Mouse (Mus musculus): ENCODE results near the gene Zfp940. TPM values are rescaled to one million over a fixed set of nuclear protein-coding genes. Genes with fewer than 3 reads are reported as not detected.

The Zfp940 gene
- polyA plus RNA-seq (2012; rRNA removed), result 6.7 and 7.2 TPM in 2 replicates

DNA sequence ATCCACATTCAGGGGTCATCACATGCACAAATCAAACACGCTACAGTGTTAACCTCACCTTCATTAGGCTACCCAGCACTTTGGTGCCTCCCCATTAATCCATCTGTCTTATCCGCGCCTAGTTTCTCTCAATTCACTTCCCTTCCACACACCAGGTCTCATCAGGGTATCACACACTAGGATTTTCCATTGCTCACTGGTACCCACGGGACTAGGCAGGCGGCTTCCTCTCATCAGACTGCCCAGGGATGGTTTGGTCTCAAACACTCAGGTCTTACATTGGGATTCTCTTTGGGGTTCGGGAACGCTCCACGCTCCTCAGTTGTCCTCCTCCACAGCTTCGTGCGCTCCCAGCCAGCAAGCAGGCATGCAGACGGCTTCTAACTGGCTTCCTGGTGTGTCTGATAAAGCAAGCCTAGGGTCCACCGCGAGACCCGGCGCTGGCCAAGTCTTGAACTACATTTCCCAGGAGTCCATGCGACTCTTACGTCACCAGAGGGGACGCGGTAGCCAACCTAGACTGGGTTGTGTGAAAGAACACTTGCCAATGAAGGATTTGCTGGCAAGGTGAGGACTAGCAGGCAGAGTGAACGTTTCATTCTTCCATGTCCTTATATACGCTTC is at the start of gene Zfp940:
Zfp940 (minus strand) TSS at position 451 of the 624 bp plus-strand sequence.

DNA sequence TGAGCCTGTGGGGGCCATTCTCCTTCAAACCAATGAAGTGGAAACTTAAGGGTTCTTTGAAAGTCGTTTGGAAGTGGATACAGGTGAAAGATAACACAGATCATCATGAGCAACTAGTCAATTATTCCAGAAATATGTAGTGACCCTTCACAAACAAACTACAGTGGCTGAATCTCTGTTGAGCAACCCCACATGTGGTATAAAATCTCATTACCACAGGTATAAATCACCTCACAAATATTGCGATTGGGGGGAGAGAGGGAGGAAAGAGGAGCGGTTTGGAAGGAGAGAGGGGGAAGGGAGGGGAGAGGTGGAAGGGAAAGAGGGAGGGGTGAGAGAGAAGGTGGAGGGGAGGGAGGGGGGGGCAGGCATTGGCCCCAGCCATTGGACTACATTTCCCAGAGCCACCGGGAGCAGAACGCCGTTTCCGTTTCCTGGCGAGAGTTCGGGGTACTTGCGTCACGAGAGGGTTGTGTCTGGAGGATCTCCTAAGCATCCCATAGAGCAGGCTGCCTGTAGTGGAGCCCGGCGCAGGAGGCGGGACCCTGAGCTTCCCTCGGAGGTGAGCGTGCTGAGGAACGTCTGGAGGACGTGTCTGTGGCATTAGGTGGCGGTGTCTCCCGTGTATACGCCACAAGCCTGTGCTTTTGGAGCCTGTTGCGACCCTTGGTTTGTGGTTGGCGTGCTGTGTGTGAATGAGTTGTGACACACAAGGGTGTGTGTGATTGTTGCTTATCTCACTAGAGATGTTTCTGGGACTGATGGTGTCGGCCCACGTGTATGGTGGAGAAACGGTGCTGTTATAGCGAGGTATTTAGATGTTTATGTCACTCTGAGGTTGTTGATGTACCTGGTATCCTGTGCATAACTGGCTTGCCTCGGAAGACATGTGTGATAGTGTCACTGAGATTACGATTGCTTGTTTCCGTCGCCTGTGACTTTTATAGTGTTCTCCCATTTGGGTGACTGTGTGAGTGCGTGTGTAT is 6.4 kb upstream of the Zfp940 start, which contains the start of gene Zfp420:
Zfp420 (plus strand) TSS at position 448 of the 986 bp plus-strand sequence.

DNA sequence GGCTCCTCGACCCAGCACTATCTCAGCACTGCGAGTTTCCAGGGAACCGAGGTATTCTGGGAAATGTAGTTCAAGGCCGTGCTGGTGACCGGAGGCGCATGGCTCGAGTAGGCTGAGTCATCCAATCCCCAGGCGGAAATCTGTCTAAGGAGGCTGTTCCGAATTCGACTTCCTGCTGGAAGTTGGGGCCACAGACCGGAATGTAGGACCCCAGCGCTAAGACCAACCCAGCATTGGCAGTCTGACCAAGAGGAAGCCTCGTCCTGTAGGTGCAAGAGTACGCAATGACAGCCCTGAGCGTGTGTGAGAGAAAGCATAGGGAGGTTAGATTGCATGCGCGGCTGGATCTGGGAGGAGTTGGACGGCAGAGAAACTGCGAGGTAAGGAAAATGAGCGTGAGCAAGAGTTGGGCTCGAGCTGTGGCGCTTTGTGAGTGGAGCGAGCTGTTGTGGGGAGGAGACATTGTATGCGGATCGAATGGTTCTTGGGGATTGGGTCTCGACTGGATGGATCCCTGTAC is 37.5 kb downstream of the Zfp940 start, which contains the start of gene Zfp790:
Zfp790 (plus strand) TSS at position 205 of the 520 bp plus-strand sequence.

GRCm38 (mm10) chr7:29783871-29784551 is 69.5 kb downstream of the Zfp940 start, which contains the start of gene Zfp30:
Gene Zfp30, plus strand, starts transcription at chr7:29783998.

Other genes with a start within 250 kb of the Zfp940 start
- 0.02 and 0.10 TPM in 2 replicates for gene Catsperg2, start 126.6 kb downstream of the Zfp940 start, polyA plus RNA-seq (2012; rRNA removed)
- 10.6 and 12.1 TPM in 2 replicates for gene Zfp84, start 85.1 kb downstream of the Zfp940 start, polyA plus RNA-seq (2012; rRNA removed)
- gene Zfp30, start 69.7 kb downstream of the Zfp940 start, polyA plus RNA-seq (2012; rRNA removed), result 7.7 and 9.1 TPM in 2 replicates
- 12.5 and 13.4 TPM in 2 replicates for gene Zfp790, start 37.6 kb downstream of the Zfp940 start, polyA plus RNA-seq (2012; rRNA removed)
- 7.7 and 12.2 TPM in 2 replicates for gene Zfp420, start 6.3 kb upstream of the Zfp940 start, polyA plus RNA-seq (2012; rRNA removed)
- 10.5 and 13.5 TPM in 2 replicates for gene Zfp27, start 52.9 kb upstream of the Zfp940 start, polyA plus RNA-seq (2012; rRNA removed)
- 9.7 and 16.0 TPM in 2 replicates for gene Zfp383, start 54.6 kb upstream of the Zfp940 start, polyA plus RNA-seq (2012; rRNA removed)
- gene Zfp74, start 100.4 kb upstream of the Zfp940 start, polyA plus RNA-seq (2012; rRNA removed), result 11.8 and 12.0 TPM in 2 replicates
- gene Zfp568, start 130.3 kb upstream of the Zfp940 start, polyA plus RNA-seq (2012; rRNA removed), result 14.7 and 24.0 TPM in 2 replicates
- gene Zfp14, start 197.7 kb upstream of the Zfp940 start, polyA plus RNA-seq (2012; rRNA removed), result 7.2 and 7.6 TPM in 2 replicates
- gene Zfp82, start 219.2 kb upstream of the Zfp940 start, polyA plus RNA-seq (2012; rRNA removed), result 3.7 and 4.0 TPM in 2 replicates
- 0.67 and 0.83 TPM in 2 replicates for gene Gm26920, start 236.7 kb upstream of the Zfp940 start, polyA plus RNA-seq (2012; rRNA removed)
- gene Zfp566, start 236.9 kb upstream of the Zfp940 start, polyA plus RNA-seq (2012; rRNA removed), result 9.4 and 11.1 TPM in 2 replicates
- gene Zfp260, start 241.1 kb upstream of the Zfp940 start, polyA plus RNA-seq (2012; rRNA removed), result 42.7 and 66.9 TPM in 2 replicates